Mouse (Mus musculus) adrenal gland, postnatal 25 days (tissue): ENCODE data around the gene Serf2. TPM values are rescaled to one million over a fixed set of nuclear protein-coding genes. Genes with fewer than 3 reads are reported as not detected.
"Not testable (repeated sequence)": the region's sequence is repeated elsewhere in the genome, so short reads cannot be mapped to it uniquely, and the experiment has no call there.

Experiments
- DNase-seq: peaks from one replicate; pipeline ENCODE4 v3.0.0; 2021; ENCODE audit warnings: mixed read lengths
- total RNA-seq: library from RNA; stranded (reverse); gene quantifications from 2 replicates; pipeline ENCODE4 v1.2.3, GENCODE M21; 2021

The Serf2 gene
- total RNA-seq, 1 experiment from 2014 or later = 351 TPM

- DNase-seq = no peak
Measured at GRCm38 (mm10) chr2:121447006-121447405, 2.0 kb upstream of the Serf2 start.

- peak; percentile 36 for DNase-seq
Measured at GRCm38 (mm10) chr2:121448136-121448535, 859 bp upstream of the Serf2 start.

- peak; percentile 39 for DNase-seq
Measured at GRCm38 (mm10) chr2:121449545-121450011, 583 bp downstream of the Serf2 start.

GRCm38 (mm10) chr2:121450093-121450492 lies 1.1 kb downstream of the Serf2 start:
- no peak for DNase-seq

GRCm38 (mm10) chr2:121452361-121452760 lies 3.4 kb downstream of the Serf2 start:
- DNase-seq = no peak

GRCm38 (mm10) chr2:121452990-121453389 lies 4.0 kb downstream of the Serf2 start, which contains the start of gene Hypk:
Gene Hypk, plus strand, starts transcription at chr2:121453290.
- no peak for DNase-seq

GRCm38 (mm10) chr2:121453917-121454316 lies 4.9 kb downstream of the Serf2 start:
- no peak for DNase-seq

GRCm38 (mm10) chr2:121455534-121455933 lies 6.5 kb downstream of the Serf2 start:
- no peak for DNase-seq

- DNase-seq = peak; percentile 85
Measured at GRCm38 (mm10) chr2:121456692-121457642, 8.0 kb downstream of the Serf2 start, which contains the start of gene Serinc4. Gene Serinc4, minus strand, starts transcription at chr2:121456781.

GRCm38 (mm10) chr2:121460071-121460470 lies 11.1 kb downstream of the Serf2 start:
- no peak for DNase-seq

GRCm38 (mm10) chr2:121468982-121469381 lies 20.0 kb downstream of the Serf2 start:
- DNase-seq = not testable (repeated sequence)

- DNase-seq = not testable (repeated sequence)
Measured at GRCm38 (mm10) chr2:121472783-121473182, 23.8 kb downstream of the Serf2 start.

- peak; percentile 69 for DNase-seq
Measured at GRCm38 (mm10) chr2:121473301-121474179, 24.5 kb downstream of the Serf2 start, which contains the start of gene Mfap1b. Gene Mfap1b, minus strand, starts transcription at chr2:121474067.

GRCm38 (mm10) chr2:121474180-121474535 lies 25.2 kb downstream of the Serf2 start:
- DNase-seq = no peak

- DNase-seq = not testable (repeated sequence)
Measured at GRCm38 (mm10) chr2:121475306-121475705, 26.3 kb downstream of the Serf2 start.

GRCm38 (mm10) chr2:121477491-121478266 lies 28.7 kb downstream of the Serf2 start:
- DNase-seq = no peak

GRCm38 (mm10) chr2:121480498-121480897 lies 31.5 kb downstream of the Serf2 start:
- DNase-seq = peak; percentile 18

GRCm38 (mm10) chr2:121480916-121481315 lies 31.9 kb downstream of the Serf2 start:
- DNase-seq = not testable (repeated sequence)

GRCm38 (mm10) chr2:121483576-121483975 lies 34.6 kb downstream of the Serf2 start:
- no peak for DNase-seq

- DNase-seq = not testable (repeated sequence)
Measured at GRCm38 (mm10) chr2:121484403-121484802, 35.4 kb downstream of the Serf2 start.

- DNase-seq = not testable (repeated sequence)
Measured at GRCm38 (mm10) chr2:121501550-121501949, 52.6 kb downstream of the Serf2 start.
